Mouse (Mus musculus) heart, postnatal 14 days (tissue): ENCODE measurements around the gene Znrd1as. TPM values are rescaled to one million over a fixed set of nuclear protein-coding genes. Genes with fewer than 3 reads are reported as not detected.
A peak's percentile ranks its signal among the peaks of the same experiment; 100 is the strongest.

Experiments used
- DNase-seq, 2 experiments: peaks; one replicate each; pipeline ENCODE4 v3.0.0; 2021 to 2022
- intact Hi-C: fragments of 180-260 bp; cut with DNase I; formaldehyde crosslinking; loops from one replicate; pipeline ENCODE4 v1.15.1; 2025
- total RNA-seq, 2 experiments: library from RNA; stranded (reverse); gene quantifications; 2 replicates each; pipeline ENCODE4 v1.2.3; 2021

Znrd1as gene
- total RNA-seq, 2 experiments from 2014 or later = 8.5 to 9.9 TPM

GRCm38 (mm10) chr17:36947051-36947819 is 11.2 kb upstream of the Znrd1as start:
- intact Hi-C loops = no loop called here
- peak; percentile 57 to 65 for DNase-seq

GRCm38 (mm10) chr17:36948286-36948685 is 10.1 kb upstream of the Znrd1as start:
- intact Hi-C loops = no loop called here

GRCm38 (mm10) chr17:36949265-36949664 is 9.1 kb upstream of the Znrd1as start:
- intact Hi-C loops = no loop called here

More at GRCm38 (mm10) chr17:36948286-36948685, 10.1 kb upstream of the Znrd1as start:
- no peak for DNase-seq

GRCm38 (mm10) chr17:36950981-36951947 is 7.1 kb upstream of the Znrd1as start, which contains the start of gene Ppp1r11:
TSS of gene Ppp1r11 (minus strand) at chr17:36951741.
- intact Hi-C loops = loop anchor here (5.0 kb wide), 1 partner anchor 109 kb away; no protein-coding TSS in a partner anchor
- DNase-seq = peak; percentile 92 to 95

More at GRCm38 (mm10) chr17:36949265-36949664, 9.1 kb upstream of the Znrd1as start:
- no peak for DNase-seq

- DNase-seq = no peak
- intact Hi-C loops = loop anchor here (5.0 kb wide), 1 partner anchor 110 kb away; no protein-coding TSS in a partner anchor
Measured at GRCm38 (mm10) chr17:36952631-36953030, 5.8 kb upstream of the Znrd1as start.

GRCm38 (mm10) chr17:36953062-36953461 is 5.3 kb upstream of the Znrd1as start:
- intact Hi-C loops = loop anchor here (5.0 kb wide), 1 partner anchor 111 kb away; no protein-coding TSS in a partner anchor

GRCm38 (mm10) chr17:36958884-36959283 is 492 bp downstream of the Znrd1as start:
- intact Hi-C loops = loop anchor here (5.0 kb wide), 1 partner anchor 42 kb away; no protein-coding TSS in a partner anchor
- peak in 1 of 2 experiments; percentile 10 for DNase-seq

More at GRCm38 (mm10) chr17:36953062-36953461, 5.3 kb upstream of the Znrd1as start:
- DNase-seq = no peak

GRCm38 (mm10) chr17:36961125-36961524 is 2.7 kb downstream of the Znrd1as start:
- DNase-seq = no peak
- intact Hi-C loops = no loop called here

GRCm38 (mm10) chr17:36966875-36967274 is 8.5 kb downstream of the Znrd1as start:
- intact Hi-C loops = no loop called here

GRCm38 (mm10) chr17:36970316-36970890 is 12.0 kb downstream of the Znrd1as start:
- intact Hi-C loops = no loop called here

More at GRCm38 (mm10) chr17:36966875-36967274, 8.5 kb downstream of the Znrd1as start:
- no peak for DNase-seq

GRCm38 (mm10) chr17:36971172-36971850 is 12.9 kb downstream of the Znrd1as start:
- intact Hi-C loops = no loop called here

More at GRCm38 (mm10) chr17:36970316-36970890, 12.0 kb downstream of the Znrd1as start:
- no peak for DNase-seq

GRCm38 (mm10) chr17:36972791-36973190 is 14.4 kb downstream of the Znrd1as start:
- intact Hi-C loops = no loop called here
- no peak for DNase-seq

More at GRCm38 (mm10) chr17:36971172-36971850, 12.9 kb downstream of the Znrd1as start:
- no peak for DNase-seq

GRCm38 (mm10) chr17:36973271-36973787 is 14.9 kb downstream of the Znrd1as start:
- intact Hi-C loops = no loop called here

GRCm38 (mm10) chr17:36981221-36981813 is 22.9 kb downstream of the Znrd1as start, which contains the start of gene 2410137M14Rik:
TSS of gene 2410137M14Rik (minus strand) at chr17:36981237.
- DNase-seq = peak in 1 of 2 experiments; percentile 5
- intact Hi-C loops = no loop called here

More at GRCm38 (mm10) chr17:36973271-36973787, 14.9 kb downstream of the Znrd1as start:
- DNase-seq = no peak

- intact Hi-C loops = no loop called here
- DNase-seq = no peak
Measured at GRCm38 (mm10) chr17:36981845-36982244, 23.5 kb downstream of the Znrd1as start.

GRCm38 (mm10) chr17:36982253-36983155 is 24.1 kb downstream of the Znrd1as start:
- intact Hi-C loops = no loop called here

GRCm38 (mm10) chr17:36988475-36988874 is 30.1 kb downstream of the Znrd1as start:
- no peak for DNase-seq
- intact Hi-C loops = no loop called here

More at GRCm38 (mm10) chr17:36982253-36983155, 24.1 kb downstream of the Znrd1as start:
- no peak for DNase-seq
